Mouse (Mus musculus): ENCODE results near the gene Rela.

GRCm38 (mm10) chr19:5606196-5606595, 31.1 kb upstream of the Rela start:
- TF ChIP-seq CTCF (IDR thresholded peaks at IDR 0.05; ENCODE audit: low read depth) = peak; percentile 10; the same call in 1 of the 2 replicates
- TF ChIP-seq EP300 (optimal IDR thresholded peaks at IDR 0.05) = no peak

Data from stomach, postnatal 0 days (tissue).